Mouse (Mus musculus) ovary, postnatal 10 days (tissue): ENCODE measurements around the gene Zfr.

Experiments
- DNase-seq: peaks from one replicate; pipeline ENCODE4 v3.0.0; 2022; ENCODE audit warnings: low spot score

The Zfr gene

GRCm38 (mm10) chr15:12117242-12118092 lies at the start of gene Zfr:
Zfr (plus strand) TSS chr15:12117831.
- DNase-seq, result peak; percentile 94

- no peak for DNase-seq
Measured at GRCm38 (mm10) chr15:12067971-12068370, 49.7 kb upstream of the Zfr start.

GRCm38 (mm10) chr15:12068395-12069218 lies 49.0 kb upstream of the Zfr start:
- no peak for DNase-seq

- DNase-seq, result no peak
Measured at GRCm38 (mm10) chr15:12072709-12073336, 44.8 kb upstream of the Zfr start.

GRCm38 (mm10) chr15:12074426-12074825 lies 43.2 kb upstream of the Zfr start:
- no peak for DNase-seq

- no peak for DNase-seq
Measured at GRCm38 (mm10) chr15:12082344-12082743, 35.3 kb upstream of the Zfr start.

GRCm38 (mm10) chr15:12084164-12084563 lies 33.5 kb upstream of the Zfr start:
- DNase-seq, result peak; percentile 21

GRCm38 (mm10) chr15:12084859-12085258 lies 32.8 kb upstream of the Zfr start:
- DNase-seq, result peak; percentile 27

GRCm38 (mm10) chr15:12087634-12088033 lies 30.0 kb upstream of the Zfr start:
- no peak for DNase-seq

GRCm38 (mm10) chr15:12088091-12088490 lies 29.5 kb upstream of the Zfr start:
- DNase-seq, result no peak

GRCm38 (mm10) chr15:12090087-12090486 lies 27.5 kb upstream of the Zfr start:
- DNase-seq, result no peak

GRCm38 (mm10) chr15:12090981-12091669 lies 26.5 kb upstream of the Zfr start:
- DNase-seq, result no peak

- no peak for DNase-seq
Measured at GRCm38 (mm10) chr15:12091781-12092458, 25.7 kb upstream of the Zfr start.

- no peak for DNase-seq
Measured at GRCm38 (mm10) chr15:12093026-12093960, 24.3 kb upstream of the Zfr start.

- DNase-seq, result no peak
Measured at GRCm38 (mm10) chr15:12093961-12094566, 23.6 kb upstream of the Zfr start.

GRCm38 (mm10) chr15:12096447-12096846 lies 21.2 kb upstream of the Zfr start:
- no peak for DNase-seq

- DNase-seq, result no peak
Measured at GRCm38 (mm10) chr15:12097344-12097743, 20.3 kb upstream of the Zfr start.

- no peak for DNase-seq
Measured at GRCm38 (mm10) chr15:12100912-12101311, 16.7 kb upstream of the Zfr start.

GRCm38 (mm10) chr15:12103763-12104162 lies 13.9 kb upstream of the Zfr start:
- DNase-seq, result no peak

GRCm38 (mm10) chr15:12104827-12105226 lies 12.8 kb upstream of the Zfr start:
- DNase-seq, result no peak
